Mouse (Mus musculus) megakaryocyte, embryonic 14.5 days (primary cell): ENCODE measurements around the gene Tmem163. TPM values are rescaled to one million over a fixed set of nuclear protein-coding genes. Genes with fewer than 3 reads are reported as not detected.

Experiments
- H3K27me3 ChIP-seq: replicated peaks from 2 replicates; pipeline ENCODE3; 2012; ENCODE audit warnings: inconsistent platforms
- H3K36me3 ChIP-seq: replicated peaks from 2 replicates; pipeline ENCODE3; 2012; ENCODE audit warnings: low read length, inconsistent platforms, mixed read lengths
- H3K4me1 ChIP-seq: 2 replicates; pipeline ENCODE4 v1.6.1; 2012; ENCODE audit warnings: inconsistent platforms
- H3K4me3 ChIP-seq: replicated peaks from 2 replicates; pipeline ENCODE3; 2012; ENCODE audit warnings: moderate library complexity, mild to moderate bottlenecking, inconsistent platforms
- H3K9me3 ChIP-seq: 2 replicates; pipeline ENCODE4 v1.6.1; 2012; ENCODE audit warnings: inconsistent platforms
- FLI1 ChIP-seq: IDR thresholded peaks from 2 replicates; pipeline ENCODE4 v1.6.1; 2012; ENCODE audit warnings: low read length, inconsistent platforms, mixed read lengths
- GATA1 ChIP-seq: IDR thresholded peaks from 3 replicates; pipeline ENCODE4 v1.6.1; 2012; ENCODE audit warnings: mixed read lengths, low read length, inconsistent platforms, borderline replicate concordance
- polyA plus RNA-seq: library from polyadenylated mRNA; stranded (reverse); fragments of >175 nt; gene quantifications from 2 replicates; pipeline ENCODE4 v1.2.3, GENCODE M21; 2012; ENCODE audit warnings: low replicate concordance; ENCODE audit not compliant: insufficient read depth

Tmem163 gene
- polyA plus RNA-seq, 1 experiment = 41.1 TPM

GRCm38 (mm10) chr1:127603697-127604631, 75.4 kb downstream of the Tmem163 start:
- Histone ChIP-seq H3K36me3 (peaks cover 60% of the 10 kb centered on the region), H3K4me3 (no peak overlapping the region), H3K9me3 (no peaks in the 10 kb centered on the region), H3K4me1 (peaks cover 48% of the 10 kb centered on the region), H3K27me3 (no peaks in the 10 kb centered on the region)
- no peak for TF ChIP-seq GATA1
- no peak for TF ChIP-seq FLI1

- peaks cover 9% of the 10 kb centered on the region for H3K36me3 ChIP-seq
- H3K4me3 ChIP-seq = no peak overlapping the region
- peaks cover 52% of the 10 kb centered on the region for H3K4me1 ChIP-seq
- no peaks in the 10 kb centered on the region for H3K9me3 ChIP-seq
- H3K27me3 ChIP-seq = no peaks in the 10 kb centered on the region
- TF ChIP-seq FLI1 (no peak), GATA1 (no peak)
Observed at GRCm38 (mm10) chr1:127596143-127596542, 83.2 kb downstream of the Tmem163 start.

GRCm38 (mm10) chr1:127595735-127596134, 83.6 kb downstream of the Tmem163 start:
- H3K4me3 ChIP-seq = no peak overlapping the region
- TF ChIP-seq FLI1 = no peak
- no peak for TF ChIP-seq GATA1
- no peaks in the 10 kb centered on the region for H3K9me3 ChIP-seq
- peaks cover 9% of the 10 kb centered on the region for H3K36me3 ChIP-seq
- no peaks in the 10 kb centered on the region for H3K27me3 ChIP-seq
- H3K4me1 ChIP-seq = peaks cover 50% of the 10 kb centered on the region

- no peak overlapping the region for H3K4me3 ChIP-seq
- H3K9me3 ChIP-seq = no peaks in the 10 kb centered on the region
- peaks cover 12% of the 10 kb centered on the region for H3K4me1 ChIP-seq
- H3K27me3 ChIP-seq = no peaks in the 10 kb centered on the region
- no peak for TF ChIP-seq FLI1
- TF ChIP-seq GATA1 = no peak
- peaks cover 21% of the 10 kb centered on the region for H3K36me3 ChIP-seq
Observed at GRCm38 (mm10) chr1:127589542-127589941, 89.8 kb downstream of the Tmem163 start.

- H3K4me3 ChIP-seq = no peak overlapping the region
- H3K9me3 ChIP-seq = no peaks in the 10 kb centered on the region
- peaks cover 31% of the 10 kb centered on the region for H3K4me1 ChIP-seq
- peaks cover 32% of the 10 kb centered on the region for H3K36me3 ChIP-seq
- no peaks in the 10 kb centered on the region for H3K27me3 ChIP-seq
- no peak for TF ChIP-seq GATA1
- no peak for TF ChIP-seq FLI1
Observed at GRCm38 (mm10) chr1:127587071-127587470, 92.3 kb downstream of the Tmem163 start.

- Histone ChIP-seq H3K27me3 (no peaks in the 10 kb centered on the region), H3K4me1 (peaks cover 34% of the 10 kb centered on the region), H3K9me3 (no peaks in the 10 kb centered on the region), H3K4me3 (no peak overlapping the region), H3K36me3 (peaks cover 32% of the 10 kb centered on the region)
- no peak for TF ChIP-seq GATA1
- TF ChIP-seq FLI1 = no peak
Observed at GRCm38 (mm10) chr1:127586156-127586555, 93.2 kb downstream of the Tmem163 start.

GRCm38 (mm10) chr1:127577981-127578380, 101.4 kb downstream of the Tmem163 start:
- Histone ChIP-seq H3K36me3 (peaks cover 16% of the 10 kb centered on the region), H3K27me3 (no peaks in the 10 kb centered on the region), H3K9me3 (no peaks in the 10 kb centered on the region), H3K4me1 (peaks cover 51% of the 10 kb centered on the region), H3K4me3 (no peak overlapping the region)
- no peak for TF ChIP-seq FLI1
- no peak for TF ChIP-seq GATA1

GRCm38 (mm10) chr1:127577083-127577482, 102.3 kb downstream of the Tmem163 start:
- no peak for TF ChIP-seq FLI1
- TF ChIP-seq GATA1 = no peak
- Histone ChIP-seq H3K27me3 (no peaks in the 10 kb centered on the region), H3K4me1 (peaks cover 50% of the 10 kb centered on the region), H3K36me3 (peaks cover 13% of the 10 kb centered on the region), H3K9me3 (no peaks in the 10 kb centered on the region), H3K4me3 (no peak overlapping the region)

- no peak for TF ChIP-seq GATA1
- TF ChIP-seq FLI1 = no peak
- Histone ChIP-seq H3K4me1 (peaks cover 50% of the 10 kb centered on the region), H3K36me3 (peaks cover 13% of the 10 kb centered on the region), H3K4me3 (no peak overlapping the region), H3K9me3 (no peaks in the 10 kb centered on the region), H3K27me3 (no peaks in the 10 kb centered on the region)
Observed at GRCm38 (mm10) chr1:127576563-127576962, 102.8 kb downstream of the Tmem163 start.

GRCm38 (mm10) chr1:127576143-127576542, 103.2 kb downstream of the Tmem163 start:
- TF ChIP-seq GATA1 (no peak), FLI1 (no peak)
- H3K4me3 ChIP-seq = no peak overlapping the region
- H3K9me3 ChIP-seq = no peaks in the 10 kb centered on the region
- H3K4me1 ChIP-seq = peaks cover 47% of the 10 kb centered on the region
- peaks cover 13% of the 10 kb centered on the region for H3K36me3 ChIP-seq
- H3K27me3 ChIP-seq = no peaks in the 10 kb centered on the region
